Mouse (Mus musculus) layer of hippocampus, adult 2 months (tissue): ENCODE results near the gene P2ry13. TPM values are rescaled to one million over a fixed set of nuclear protein-coding genes. Genes with fewer than 3 reads are reported as not detected.

ENCODE experiments used
- DNase-seq, 2 experiments: peaks; one replicate each; pipeline ENCODE4 v3.0.0; 2022; ENCODE audit warnings: low spot score in 2 of 2
- H3K27ac ChIP-seq: fragments of 200-600 bp; 2 replicates; pipeline ENCODE4 v1.8.1; 2022
- H3K4me3 ChIP-seq: fragments of 200-600 bp; 2 replicates; pipeline ENCODE4 v1.8.1; 2022; ENCODE audit warnings: mild to moderate bottlenecking
- CTCF ChIP-seq: fragments of 200-600 bp; conservative IDR thresholded peaks from 2 replicates; pipeline ENCODE4 v1.8.1; 2022; ENCODE audit warnings: antibody characterized with exemption, mild to moderate bottlenecking, moderate library complexity
- long read RNA-seq, 2 experiments: library from polyadenylated mRNA; stranded (forward); transcript quantifications; one replicate each; pipeline ENCODE4 v2.0.0; 2021; ENCODE audit warnings: borderline mapping rate in 2 of 2
- total RNA-seq, 2 experiments: library from RNA; stranded (reverse); gene quantifications; 2 replicates each; pipeline ENCODE4 v1.2.3; 2021

P2ry13 gene
- 10 to 100 TPM in 1 of 2 experiments, 1 to 10 TPM in 1; 9.4 to 10.1 TPM for total RNA-seq
- long read RNA-seq, experiment 1, transcript P2ry13-201 (2 exons, 2,528 nt), result major isoform, 6 of 6 reads
- long read RNA-seq, experiment 1, partial matches to known transcripts, result 0 of 6 reads
- long read RNA-seq, experiment 1, other reads (novel, unspliced or antisense), result 0 of 6 reads
- long read RNA-seq, experiment 2, transcript P2ry13-201 (2 exons, 2,528 nt), result major isoform, 6 of 8 reads
- long read RNA-seq, experiment 2, partial matches to known transcripts, result 0 of 8 reads
- long read RNA-seq, experiment 2, other reads (novel, unspliced or antisense), result 2 of 8 reads

DNA sequence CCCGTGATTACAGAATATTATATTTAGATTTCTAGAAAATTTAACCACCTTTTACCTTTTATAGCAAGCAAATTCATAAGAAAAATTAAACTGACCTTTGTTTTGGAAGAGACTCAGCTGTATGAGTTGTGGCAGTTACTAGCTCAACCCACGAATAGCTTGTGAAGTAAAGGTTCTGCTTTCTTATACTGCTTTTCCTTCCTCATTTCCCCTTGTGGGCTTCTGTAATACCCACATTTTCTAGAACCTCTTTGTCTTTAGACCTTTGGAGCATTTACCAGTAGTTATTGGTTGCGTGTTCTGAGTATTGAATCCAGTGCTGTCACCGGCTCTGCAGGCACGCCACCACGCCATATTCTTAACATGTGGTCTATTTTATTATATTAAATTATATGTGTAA lies at the start of gene P2ry13:
Gene P2ry13, minus strand, starts transcription at position 156 of the 400 bp plus-strand sequence.
- no peak for TF ChIP-seq CTCF
- no peak for DNase-seq
- Histone ChIP-seq H3K27ac (peak within 1 kb of the TSS; percentile 53; the same call in 1 of the 2 replicates), H3K4me3 (peak within 1 kb of the TSS; percentile 9; the same call in 1 of the 2 replicates)

DNA sequence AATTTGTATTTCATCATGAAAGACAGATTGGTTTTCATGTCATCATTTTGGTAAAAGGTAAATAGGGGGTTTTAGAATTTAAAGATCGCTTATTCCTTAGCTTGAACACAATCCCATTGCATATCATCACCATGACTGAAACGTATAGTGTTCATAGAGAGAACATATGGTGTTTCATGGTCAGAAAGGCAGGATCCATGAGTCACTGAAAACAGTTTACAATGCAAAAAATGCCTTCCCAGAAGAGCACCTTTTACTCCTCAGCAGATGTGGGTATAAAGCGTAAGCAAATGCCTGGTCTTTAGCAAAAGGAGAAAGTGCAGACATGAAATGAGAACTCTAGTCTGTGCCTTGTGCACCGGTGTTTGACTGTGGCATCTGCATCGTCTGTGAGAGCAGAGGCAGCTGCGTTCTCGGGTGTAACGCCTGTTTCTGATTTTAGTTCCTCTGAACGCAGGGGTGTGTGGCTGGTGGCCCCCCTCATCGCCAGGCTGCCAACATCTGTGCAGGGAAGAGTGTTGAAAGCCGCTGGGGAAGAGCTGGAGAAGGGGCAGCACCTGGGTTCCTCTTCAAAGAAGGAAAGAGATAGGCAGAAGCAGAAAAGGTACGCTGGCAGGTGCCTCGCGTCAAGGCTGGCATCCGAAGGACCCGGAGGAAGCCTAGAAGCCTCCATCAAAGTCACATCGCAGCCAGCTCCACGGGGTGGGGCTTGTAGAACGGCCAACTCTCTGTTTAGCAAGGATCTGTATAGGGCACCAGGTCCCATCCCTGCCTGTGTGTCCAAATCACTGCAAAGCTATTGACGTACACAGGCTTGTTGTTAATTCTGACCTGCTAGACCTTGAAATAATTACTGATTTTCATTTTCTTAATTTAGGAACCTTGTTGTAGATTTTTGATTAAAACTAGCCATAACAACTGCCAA lies 47.3 kb upstream of the P2ry13 start:
- no peak for TF ChIP-seq CTCF
- no peak for DNase-seq
- peak overlapping the region; percentile 46; the same call in 1 of the 2 replicates for H3K27ac ChIP-seq
- H3K4me3 ChIP-seq, result no peak overlapping the region

DNA sequence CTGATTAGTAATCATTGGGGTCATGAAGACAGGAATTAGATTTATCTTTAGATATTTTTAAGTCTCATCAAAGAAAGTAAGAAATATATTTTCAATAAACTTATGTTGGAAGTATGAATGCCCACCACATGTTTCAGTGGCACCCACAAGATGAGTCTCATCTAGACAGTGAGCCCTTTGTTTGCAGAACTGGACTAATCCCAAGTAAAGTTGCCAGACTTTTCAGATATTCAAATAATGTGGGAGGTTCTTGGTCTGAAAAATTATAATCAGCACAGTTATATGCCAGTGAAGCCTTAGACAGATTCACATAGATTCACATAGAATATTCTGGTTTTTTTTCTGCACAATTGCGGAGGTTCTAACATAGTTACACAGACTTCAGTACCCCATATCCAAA lies 39.8 kb upstream of the P2ry13 start:
- Histone ChIP-seq H3K4me3 (no peak overlapping the region), H3K27ac (no peak overlapping the region)
- no peak for DNase-seq
- no peak for TF ChIP-seq CTCF

DNA sequence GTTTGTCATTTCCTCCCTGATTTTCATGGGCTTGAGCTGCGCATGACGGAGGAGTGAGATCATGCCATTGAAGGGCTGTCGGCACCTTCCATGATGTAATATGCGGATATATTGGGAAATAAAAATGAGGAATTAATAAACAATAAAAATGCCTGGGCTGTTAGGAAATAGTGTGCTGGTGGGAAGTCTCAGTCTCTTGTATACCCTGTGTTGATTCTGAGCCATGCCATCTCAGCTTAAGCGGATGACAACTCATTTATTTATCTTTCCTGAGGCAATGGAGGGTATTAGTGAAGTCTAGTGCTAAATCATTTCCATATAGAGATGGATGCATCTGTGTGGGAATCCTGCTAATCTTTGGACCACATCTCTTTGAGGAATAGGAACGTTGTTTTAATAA lies 37.3 kb upstream of the P2ry13 start:
- DNase-seq, result no peak
- Histone ChIP-seq H3K27ac (no peak overlapping the region), H3K4me3 (no peak overlapping the region)
- TF ChIP-seq CTCF, result no peak

DNA sequence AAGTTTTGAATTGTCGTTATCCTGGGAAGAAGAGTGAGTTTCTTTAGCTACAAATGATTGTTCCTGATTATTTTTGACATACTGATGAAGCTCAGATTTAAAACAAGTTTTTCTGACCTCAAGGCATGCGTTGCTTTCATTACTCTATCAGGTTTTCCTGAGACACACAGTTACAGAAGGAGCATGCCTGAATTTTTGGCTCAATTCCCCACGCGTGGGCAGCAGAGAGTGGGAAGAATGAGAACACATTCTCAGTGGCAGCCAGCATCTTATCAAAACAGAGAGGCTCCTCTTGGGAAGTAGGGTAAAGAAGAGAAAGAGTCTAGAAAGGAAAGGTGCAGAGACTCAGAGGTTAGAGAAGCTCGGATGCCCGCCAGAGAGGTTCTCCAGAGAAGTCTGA lies 32.7 kb upstream of the P2ry13 start:
- Histone ChIP-seq H3K4me3 (no peak overlapping the region), H3K27ac (peak overlapping the region; percentile 47; the same call in 1 of the 2 replicates)
- no peak for TF ChIP-seq CTCF
- peak; percentile 78 to 86 for DNase-seq

DNA sequence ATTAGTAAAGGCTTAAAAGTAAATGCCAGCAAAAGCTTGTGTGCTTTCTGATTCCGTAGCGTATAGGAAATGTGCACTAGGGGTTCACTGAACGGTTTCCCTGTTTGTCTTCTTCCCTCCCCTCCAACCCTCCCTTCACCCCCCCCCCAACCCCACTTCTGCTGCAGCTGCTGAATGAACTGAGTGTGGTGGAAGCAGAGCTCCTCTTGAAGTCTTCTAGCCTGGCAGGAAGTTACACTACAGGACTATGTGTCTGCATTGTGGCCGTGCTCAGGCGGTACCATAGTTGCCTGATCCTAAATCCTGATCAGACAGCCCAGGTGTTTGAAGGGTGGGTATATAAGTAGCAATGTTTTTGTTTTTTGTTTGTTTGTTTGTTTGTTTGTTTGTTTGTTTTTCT lies 24.2 kb upstream of the P2ry13 start:
- Histone ChIP-seq H3K27ac (peak overlapping the region; percentile 49; the same call in 1 of the 2 replicates), H3K4me3 (no peak overlapping the region)
- TF ChIP-seq CTCF, result no peak
- DNase-seq, result no peak

DNA sequence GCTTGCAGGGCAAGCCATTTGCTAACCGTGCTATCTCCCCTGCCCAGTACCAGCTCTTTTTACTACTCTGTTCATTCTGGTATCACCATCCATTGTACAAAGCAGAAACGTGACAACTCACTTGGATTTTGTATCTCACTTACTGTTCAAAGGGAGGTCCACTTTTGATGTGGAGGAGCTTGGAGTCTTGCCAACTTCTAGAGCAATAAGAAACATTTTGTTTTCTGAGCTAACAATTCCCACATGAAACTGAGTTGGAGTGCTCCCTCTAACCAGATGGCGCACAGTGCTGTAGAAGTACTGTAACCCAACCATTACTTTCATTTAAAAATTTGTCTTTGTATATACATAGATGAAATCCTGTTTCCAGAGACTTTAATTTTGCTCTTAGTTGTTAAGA lies 20.2 kb upstream of the P2ry13 start:
- H3K27ac ChIP-seq, result peak overlapping the region; percentile 79
- DNase-seq, result peak; percentile 59 to 71
- TF ChIP-seq CTCF, result no peak
- no peak overlapping the region for H3K4me3 ChIP-seq

DNA sequence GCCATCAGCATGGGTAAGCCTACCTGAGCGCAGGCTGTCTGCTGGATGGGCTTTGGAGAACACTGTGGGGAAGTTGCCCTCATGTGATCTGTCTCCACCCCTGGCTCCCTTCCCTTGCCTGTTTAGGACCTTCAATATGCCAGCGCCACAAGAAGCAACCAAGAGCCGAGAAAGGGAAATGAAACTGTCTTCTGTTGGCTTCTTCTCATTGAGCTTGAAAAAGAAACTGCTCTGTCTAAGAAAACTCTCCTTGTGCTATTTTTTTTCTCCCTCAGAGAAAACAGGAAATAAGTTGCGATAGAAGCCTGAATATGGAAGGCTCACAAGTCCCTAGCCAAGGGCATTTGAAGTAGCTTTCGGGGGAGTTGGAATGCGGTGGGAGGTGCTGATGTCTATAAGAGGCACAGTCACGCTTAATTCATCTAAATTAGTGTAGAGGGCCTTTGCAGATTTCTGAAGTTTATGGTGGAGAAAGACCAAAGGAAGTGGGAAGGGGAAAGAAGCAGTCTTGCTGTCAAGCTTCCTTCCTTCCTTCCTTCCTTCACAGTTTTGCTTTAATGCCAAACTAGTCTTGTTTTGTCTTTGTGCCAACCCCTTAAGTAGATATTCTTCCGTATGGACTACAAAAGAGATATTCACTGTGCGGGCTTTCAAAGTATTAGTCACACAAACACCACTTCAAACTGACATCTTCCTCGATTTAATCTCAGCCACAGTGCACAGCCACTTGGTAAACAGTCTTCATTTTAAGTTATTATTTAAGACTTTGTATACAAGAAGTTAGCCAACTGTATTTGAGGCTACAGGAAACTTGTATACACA lies 18.3 kb upstream of the P2ry13 start:
- no peak overlapping the region for H3K4me3 ChIP-seq
- H3K27ac ChIP-seq, result peak overlapping the region; percentile 61
- no peak for TF ChIP-seq CTCF
- peak in 1 of 2 experiments; percentile 35 for DNase-seq

DNA sequence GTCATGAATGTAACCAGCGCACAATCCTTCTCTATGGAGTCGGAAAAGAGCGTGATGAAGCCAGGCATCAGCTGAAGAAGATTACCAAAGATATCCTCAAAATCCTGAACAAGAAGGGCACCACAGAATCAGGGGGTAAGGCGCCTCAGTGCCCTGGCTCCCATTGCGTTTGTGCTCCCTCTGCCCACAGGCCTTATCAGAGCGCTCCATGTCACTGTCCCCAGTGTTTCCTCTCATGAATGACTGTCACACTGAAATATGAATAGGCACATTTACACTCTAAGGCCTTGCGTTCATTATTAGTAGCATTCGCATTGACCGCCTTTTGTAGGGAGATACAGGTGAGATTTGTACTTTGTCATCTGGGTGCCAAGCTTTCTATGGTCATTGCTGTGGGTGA lies 17.0 kb upstream of the P2ry13 start:
- TF ChIP-seq CTCF, result no peak
- H3K27ac ChIP-seq, result peak overlapping the region; percentile 61
- DNase-seq, result no peak
- H3K4me3 ChIP-seq, result no peak overlapping the region

DNA sequence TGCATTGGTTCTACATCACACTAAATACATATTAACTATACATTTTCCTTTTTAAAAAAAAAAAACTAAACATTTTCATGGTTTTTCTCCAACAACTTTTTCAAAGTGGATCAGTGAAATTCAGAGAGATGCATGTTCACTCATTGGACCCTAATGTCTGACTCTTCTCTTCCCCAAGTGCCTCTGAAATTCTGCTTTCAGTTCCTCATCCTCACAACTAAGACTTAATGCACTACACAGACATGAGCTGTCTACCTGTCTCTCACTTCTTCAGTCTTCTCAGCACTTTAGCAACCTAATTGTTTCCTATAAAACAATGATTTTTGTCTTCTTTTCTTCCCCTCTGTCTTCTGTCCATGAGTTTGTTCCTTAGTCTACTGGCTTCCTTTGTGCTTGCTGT lies 14.7 kb upstream of the P2ry13 start:
- DNase-seq, result no peak
- no peak overlapping the region for H3K4me3 ChIP-seq
- no peak overlapping the region for H3K27ac ChIP-seq
- no peak for TF ChIP-seq CTCF

DNA sequence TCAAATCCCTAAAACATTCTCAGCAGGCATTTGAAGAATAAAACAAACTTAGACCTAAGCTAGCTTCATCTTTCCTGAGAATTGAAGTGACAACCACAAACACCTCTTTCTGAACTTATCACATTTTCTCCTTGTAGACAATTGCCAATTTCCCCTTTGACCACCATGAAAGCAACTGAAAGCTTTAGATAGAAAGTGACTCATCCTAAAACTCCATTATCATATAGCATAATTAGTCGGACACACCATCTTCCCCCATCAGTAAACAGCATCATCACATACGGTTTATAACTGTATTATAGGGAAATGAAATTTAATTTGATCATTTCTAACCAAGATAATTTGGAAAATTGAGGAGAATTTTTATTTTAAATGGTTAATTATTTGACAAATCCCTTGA lies 11.6 kb upstream of the P2ry13 start:
- H3K27ac ChIP-seq, result no peak overlapping the region
- no peak for DNase-seq
- no peak overlapping the region for H3K4me3 ChIP-seq
- no peak for TF ChIP-seq CTCF

DNA sequence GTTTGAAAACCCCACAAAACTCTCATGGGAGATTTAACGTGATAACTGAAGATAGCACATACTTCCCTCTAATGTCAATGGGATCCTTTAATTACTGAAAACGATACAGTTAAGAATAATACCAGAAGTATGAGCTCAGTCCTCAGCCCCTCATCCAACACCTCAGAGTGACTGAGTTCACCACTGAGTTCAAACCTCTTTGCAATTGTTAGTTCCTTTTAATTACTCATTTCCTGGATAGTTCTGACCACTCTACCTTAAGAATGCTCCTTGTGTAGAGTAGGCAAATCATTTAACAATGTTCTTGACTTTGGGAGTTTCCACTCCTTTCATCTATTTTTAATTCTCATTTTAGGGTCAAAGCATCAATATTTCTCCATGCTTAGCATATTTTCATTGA lies 8.6 kb upstream of the P2ry13 start:
- TF ChIP-seq CTCF, result no peak
- no peak overlapping the region; the same call in 1 of the 2 replicates for H3K4me3 ChIP-seq
- peak overlapping the region; percentile 47 for H3K27ac ChIP-seq
- no peak for DNase-seq
